Mouse (Mus musculus): Measurements from ENCODE around the gene Fam208b.

Gene Fam208b

GRCm38 (mm10) chr13:3610795-3611438, at the start of gene Fam208b:
Fam208b (minus strand) TSS chr13:3611108.
- peak; percentile 100 for DNase-seq (ENCODE audit: low read depth, low spot score)

GRCm38 (mm10) chr13:3659163-3660160, 48.6 kb upstream of the Fam208b start:
- no peak for DNase-seq (ENCODE audit: low read depth, low spot score)

- DNase-seq (ENCODE audit: low read depth, low spot score): no peak
Measured at GRCm38 (mm10) chr13:3654432-3654831, 43.5 kb upstream of the Fam208b start.

DNA sequence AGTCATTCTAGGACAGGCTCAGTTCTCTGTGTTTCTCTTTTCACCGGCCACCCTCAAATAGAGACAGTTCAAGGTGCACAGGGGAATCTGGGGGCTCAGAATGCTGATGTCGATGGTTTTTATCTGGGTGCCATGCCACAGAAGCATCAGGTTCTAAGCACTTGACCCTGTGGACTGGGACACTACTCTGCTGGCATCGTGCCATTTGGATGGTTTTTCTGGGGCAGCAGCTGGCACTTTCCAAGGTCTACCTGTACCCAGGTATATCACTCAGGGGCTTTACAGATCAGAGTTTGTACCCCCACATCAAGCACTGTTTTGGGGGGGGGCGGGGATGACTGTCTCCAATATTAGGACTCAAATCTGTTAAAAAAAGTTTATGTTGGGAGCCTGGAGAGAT, 39.7 kb upstream of the Fam208b start:
- no peak for DNase-seq (ENCODE audit: low read depth, low spot score)

GRCm38 (mm10) chr13:3646566-3646965, 35.7 kb upstream of the Fam208b start:
- DNase-seq (ENCODE audit: low read depth, low spot score): no peak

DNA sequence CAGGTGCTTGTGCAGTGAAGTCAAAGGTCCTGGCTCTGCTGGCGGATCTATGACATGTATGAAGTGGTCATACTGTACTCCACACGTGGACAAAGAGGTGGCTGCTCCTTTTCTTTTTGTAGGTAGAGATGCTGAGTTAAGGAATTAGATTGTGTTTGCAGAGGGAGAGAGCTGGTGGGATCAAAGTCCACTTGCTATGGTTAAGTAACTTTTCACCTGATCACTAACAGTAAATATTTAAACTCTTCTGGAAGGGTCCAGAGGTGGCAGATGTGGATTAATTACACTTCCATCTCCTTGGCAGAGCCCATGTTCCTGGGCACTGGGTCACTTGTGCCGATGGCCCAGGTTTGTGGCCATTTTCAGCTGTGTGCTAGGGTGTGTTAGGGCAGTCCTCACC, 35.0 kb upstream of the Fam208b start:
- DNase-seq (ENCODE audit: low read depth, low spot score): no peak

- no peak for DNase-seq (ENCODE audit: low read depth, low spot score)
Measured at GRCm38 (mm10) chr13:3644871-3645270, 34.0 kb upstream of the Fam208b start.

DNA sequence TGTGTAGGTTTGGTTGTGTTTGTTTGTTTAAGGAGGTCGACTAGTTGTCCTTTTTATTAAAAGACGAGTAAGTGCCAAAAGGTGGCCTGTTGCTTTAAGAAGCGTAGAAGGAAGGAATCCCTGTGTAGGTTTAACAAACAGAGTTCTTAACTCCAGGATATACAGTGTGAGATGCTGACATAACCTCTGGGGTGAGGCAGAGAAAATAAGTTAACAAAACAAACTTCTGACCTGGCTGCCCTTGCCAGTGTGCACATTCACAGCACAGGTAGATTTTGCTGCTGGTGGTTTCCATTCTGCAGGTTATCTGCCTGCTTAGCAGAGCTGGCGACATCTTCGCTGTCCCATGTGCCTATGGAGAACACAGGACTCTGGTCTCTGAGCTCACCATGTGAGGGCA, 31.6 kb upstream of the Fam208b start:
- no peak for DNase-seq (ENCODE audit: low read depth, low spot score)

- peak; percentile 36 for DNase-seq (ENCODE audit: low read depth, low spot score)
Measured at GRCm38 (mm10) chr13:3642049-3642448, 31.1 kb upstream of the Fam208b start.

- DNase-seq (ENCODE audit: low read depth, low spot score): peak; percentile 89
Measured at GRCm38 (mm10) chr13:3636797-3637196, 25.9 kb upstream of the Fam208b start.

- no peak for DNase-seq (ENCODE audit: low read depth, low spot score)
Measured at GRCm38 (mm10) chr13:3635076-3635475, 24.2 kb upstream of the Fam208b start.

- DNase-seq (ENCODE audit: low read depth, low spot score): peak; percentile 89
Measured at GRCm38 (mm10) chr13:3633895-3634811, 23.2 kb upstream of the Fam208b start, which contains the start of gene Asb13. Asb13 (plus strand) TSS chr13:3634032.

DNA sequence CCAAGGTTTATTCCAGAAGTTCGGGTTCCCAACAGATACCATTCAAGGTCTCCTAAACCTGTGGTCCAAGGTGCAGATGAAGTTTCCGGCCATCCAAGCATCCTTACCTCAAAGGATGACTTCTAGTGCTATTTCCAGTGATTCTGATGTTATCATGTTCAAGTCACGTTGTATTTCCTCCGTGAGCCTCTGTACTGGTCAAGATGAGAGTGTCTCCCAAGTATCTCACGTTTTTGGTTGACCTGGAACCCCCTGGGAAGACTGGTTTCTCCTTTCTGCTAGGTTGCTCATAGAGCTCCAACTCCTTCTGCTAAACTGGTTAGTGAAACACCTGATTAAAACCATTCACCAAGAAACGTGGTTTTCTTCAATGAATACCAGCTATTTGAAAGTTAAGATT, 22.2 kb upstream of the Fam208b start:
- peak; percentile 10 for DNase-seq (ENCODE audit: low read depth, low spot score)

DNA sequence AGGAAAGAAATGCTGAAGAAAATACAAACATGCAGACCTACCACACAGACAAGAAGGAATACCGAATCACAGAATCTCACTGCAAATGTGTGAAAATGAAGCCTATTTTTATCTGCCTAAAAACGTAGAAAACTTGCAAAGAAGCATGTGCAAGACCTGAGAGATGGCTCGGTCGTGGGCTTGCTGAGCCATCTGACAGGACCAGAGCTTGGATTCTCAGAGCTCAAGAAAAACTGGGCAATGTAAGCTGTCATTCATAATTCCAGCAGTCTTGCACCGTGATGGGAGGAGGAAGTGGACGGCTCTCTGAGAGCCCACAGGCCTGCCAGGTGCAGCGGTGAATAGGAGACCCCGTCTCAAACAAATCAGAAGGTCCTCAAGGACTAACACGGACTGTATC, 21.6 kb upstream of the Fam208b start:
- no peak for DNase-seq (ENCODE audit: low read depth, low spot score)

DNA sequence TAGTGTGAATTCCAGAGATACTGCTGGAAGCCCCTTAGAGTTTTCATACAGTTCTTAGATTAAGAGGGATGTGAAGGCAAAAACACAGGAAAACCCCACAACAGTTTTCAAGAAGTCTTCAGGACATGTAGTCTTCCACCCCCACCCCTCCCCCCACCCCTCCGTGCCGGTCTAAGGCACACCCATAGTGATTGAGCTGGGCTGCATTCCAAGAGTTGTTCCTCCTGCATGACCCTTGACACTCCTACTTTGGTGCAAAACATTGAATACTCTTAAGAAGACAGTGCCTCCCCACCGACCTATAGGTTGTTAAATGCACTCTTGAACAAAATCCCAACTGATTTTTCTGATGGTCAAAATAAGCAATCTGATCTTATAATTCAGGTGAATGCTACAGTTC, 17.2 kb upstream of the Fam208b start:
- no peak for DNase-seq (ENCODE audit: low read depth, low spot score)

DNA sequence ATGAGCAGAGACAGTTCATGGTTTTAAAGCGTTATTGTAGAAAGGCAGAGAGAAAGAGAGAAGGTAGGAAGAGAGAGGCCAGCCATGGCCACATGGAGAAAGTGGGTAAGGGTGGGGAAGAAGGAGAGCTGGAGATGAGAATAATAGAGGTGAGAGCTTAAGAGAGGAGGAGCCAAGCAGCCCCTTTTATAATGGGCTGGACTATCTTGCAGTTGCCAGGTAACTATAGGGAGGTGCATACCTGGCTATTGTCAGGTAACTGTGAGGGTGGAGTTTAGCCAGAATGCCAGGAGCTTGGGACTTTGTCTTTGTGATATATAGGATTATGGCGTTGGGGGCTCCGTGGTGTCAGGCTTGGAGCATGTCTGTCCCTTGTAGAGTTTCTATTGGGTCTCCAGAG, 16.2 kb upstream of the Fam208b start:
- DNase-seq (ENCODE audit: low read depth, low spot score): no peak

DNA sequence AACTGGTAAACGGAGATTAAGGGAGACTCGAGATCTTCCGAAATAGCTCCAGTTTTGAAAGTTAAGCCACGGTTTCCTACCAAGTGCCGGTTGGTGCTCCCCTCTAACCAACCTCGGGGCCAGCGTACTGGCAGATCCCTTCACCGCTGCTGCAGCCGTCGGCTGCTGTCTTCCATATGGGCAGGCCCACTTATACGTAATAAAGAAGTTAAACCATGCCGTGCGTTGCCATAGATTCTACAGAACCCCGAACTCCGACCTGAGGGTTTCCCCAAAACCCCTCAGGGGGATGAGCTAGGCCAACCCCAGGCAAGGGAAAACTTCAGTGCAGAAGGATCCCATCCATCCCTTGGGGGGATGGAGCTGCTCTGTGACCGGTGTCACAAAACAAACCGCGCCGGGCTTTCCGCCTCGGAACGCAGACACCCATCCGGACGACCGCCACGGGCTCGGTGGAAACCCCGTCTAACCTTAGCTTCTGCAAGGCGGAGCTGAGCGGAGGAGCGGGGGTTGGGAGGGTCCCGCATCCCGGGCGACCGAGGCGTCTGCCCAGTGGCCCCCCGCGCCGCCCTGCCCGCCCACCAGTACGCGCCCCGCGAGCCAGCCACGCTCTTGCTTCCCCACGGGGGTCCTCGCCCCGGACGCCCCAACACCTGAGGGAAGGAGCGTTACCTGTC, 652 bp downstream of the Fam208b start:
- peak; percentile 71 for DNase-seq (ENCODE audit: low read depth, low spot score)

DNA sequence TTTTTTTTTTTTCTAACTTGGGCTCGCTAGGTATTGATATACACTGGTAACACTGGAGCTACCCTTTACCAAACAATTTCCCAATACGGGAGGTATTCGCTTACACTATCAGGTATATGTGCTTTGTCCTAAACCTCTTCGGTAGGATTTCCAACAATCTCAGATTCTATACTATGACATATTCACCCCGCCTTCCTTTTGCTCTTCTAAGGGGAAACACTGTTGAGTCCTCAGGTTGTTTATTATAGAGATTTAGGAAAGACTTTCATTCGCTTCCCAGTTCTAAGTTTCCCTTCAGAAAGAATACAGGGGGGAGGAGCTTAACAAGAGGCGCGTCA, 1.2 kb downstream of the Fam208b start:
- no peak for DNase-seq (ENCODE audit: low read depth, low spot score)

- no peak for DNase-seq (ENCODE audit: low read depth, low spot score)
Measured at GRCm38 (mm10) chr13:3596232-3596631, 14.7 kb downstream of the Fam208b start.

DNA sequence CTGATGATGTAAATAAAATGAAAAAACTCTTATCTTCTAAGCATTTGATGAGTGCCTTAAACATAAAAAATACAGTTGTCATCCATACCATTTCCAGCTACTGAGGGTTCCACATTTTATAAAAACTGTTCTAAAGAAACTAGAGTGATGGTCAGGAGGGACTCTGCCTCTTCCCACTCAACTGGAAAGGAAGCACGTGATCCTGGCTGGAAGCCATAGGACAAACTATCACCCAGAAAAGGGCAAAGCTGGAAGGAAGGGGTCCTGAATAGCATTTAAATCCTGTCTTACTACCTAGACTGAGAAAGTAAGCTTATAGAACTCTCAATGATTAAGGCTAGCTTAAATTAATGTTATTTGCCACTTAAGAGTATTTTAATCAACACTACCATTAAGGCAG, 16.6 kb downstream of the Fam208b start:
- DNase-seq (ENCODE audit: low read depth, low spot score): no peak

GRCm38 (mm10) chr13:3590789-3591188, 20.1 kb downstream of the Fam208b start:
- no peak for DNase-seq (ENCODE audit: low read depth, low spot score)

All from CD4-positive helper T cell, adult 2 months (primary cell).